Mouse (Mus musculus): ENCODE measurements around the gene Xrra1. TPM values are rescaled to one million over a fixed set of nuclear protein-coding genes. Genes with fewer than 3 reads are reported as not detected.
"Not testable (repeated sequence)": the region's sequence is repeated elsewhere in the genome, so short reads cannot be mapped to it uniquely, and the experiment has no call there.

The Xrra1 gene
- not detected for total RNA-seq (2021)

DNA sequence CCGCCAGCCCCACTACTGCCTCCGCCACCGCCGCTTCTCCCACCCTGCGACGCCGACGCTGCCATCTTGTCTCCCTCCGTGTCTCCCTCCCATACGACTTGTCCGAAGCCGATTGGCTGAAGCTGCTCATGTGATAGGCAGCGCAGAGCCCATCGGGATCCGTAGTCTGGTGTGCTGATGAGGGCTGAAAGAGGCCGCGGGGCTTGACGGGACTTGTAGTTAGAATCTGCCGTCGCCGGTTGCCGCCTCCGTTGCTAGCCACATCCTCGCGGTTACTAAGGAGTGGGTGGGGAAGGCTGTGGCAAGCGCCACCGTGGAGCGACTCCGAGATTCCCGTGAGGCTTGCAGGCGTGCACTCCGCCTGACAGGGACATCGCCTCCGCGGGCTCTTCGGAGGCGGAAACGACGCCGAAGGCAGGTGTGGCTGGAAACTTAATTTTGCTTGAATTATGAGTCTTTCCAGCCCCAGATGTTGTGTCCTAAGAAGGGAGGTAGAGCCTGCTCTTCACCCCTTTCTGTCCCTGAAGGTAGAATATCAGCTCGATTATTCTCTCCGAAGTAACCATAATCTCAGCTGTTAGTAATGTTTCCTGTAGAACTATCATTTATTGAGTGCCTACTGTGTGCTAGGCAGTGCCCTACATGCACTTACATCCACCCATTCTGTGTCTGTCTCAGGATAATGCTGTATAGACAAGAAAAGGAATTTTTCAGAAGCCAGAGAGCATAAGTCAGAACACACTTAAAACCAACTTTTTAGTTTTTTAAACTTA, at the start of gene Xrra1:
TSS of gene Xrra1 (plus strand) at position 304 of the 773 bp plus-strand sequence.
- peak; percentile 92 to 93 for DNase-seq
- intact Hi-C loops (cut with DNase I) = loop anchor here (2.0 kb wide), 1 partner anchor 30 kb away; the partner anchor contains the start of gene Neu3

- DNase-seq = no peak
- intact Hi-C loops (cut with DNase I) = no loop called here
Measured at GRCm38 (mm10) chr7:99810814-99811213, 48.1 kb upstream of the Xrra1 start.

DNA sequence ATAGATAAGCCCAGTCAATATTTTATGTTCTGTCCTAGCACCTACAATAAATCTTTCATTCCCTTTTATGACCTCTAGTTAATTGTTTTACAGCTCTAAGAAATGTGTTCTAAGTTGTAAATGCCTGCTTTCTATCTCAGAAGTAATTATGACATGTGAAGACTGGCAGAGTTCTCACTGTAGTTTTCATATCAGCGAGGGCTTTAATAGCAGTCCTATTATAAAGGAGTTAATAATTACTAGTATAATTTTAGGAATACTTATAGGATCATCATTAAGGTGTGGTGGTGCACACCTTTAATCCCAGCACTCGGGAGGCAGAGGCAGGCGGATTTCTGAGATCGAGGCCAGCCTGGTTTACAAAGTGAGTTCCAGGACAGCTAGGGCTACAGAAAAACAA, 47.3 kb upstream of the Xrra1 start:
- DNase-seq = no peak
- intact Hi-C loops (cut with DNase I) = loop anchor here (2.0 kb wide), 1 partner anchor 61 kb away; no protein-coding TSS in a partner anchor

- intact Hi-C loops (cut with DNase I) = loop anchor here (2.0 kb wide), 1 partner anchor 59 kb away; no protein-coding TSS in a partner anchor
- DNase-seq = peak in 1 of 2 experiments; percentile 44
Measured at GRCm38 (mm10) chr7:99813394-99813793, 45.5 kb upstream of the Xrra1 start.

GRCm38 (mm10) chr7:99818181-99818725, 40.7 kb upstream of the Xrra1 start:
- intact Hi-C loops (cut with DNase I); DNase-seq: not testable (repeated sequence)

GRCm38 (mm10) chr7:99821953-99822352, 37.0 kb upstream of the Xrra1 start:
- DNase-seq = no peak
- intact Hi-C loops (cut with DNase I) = no loop called here

DNA sequence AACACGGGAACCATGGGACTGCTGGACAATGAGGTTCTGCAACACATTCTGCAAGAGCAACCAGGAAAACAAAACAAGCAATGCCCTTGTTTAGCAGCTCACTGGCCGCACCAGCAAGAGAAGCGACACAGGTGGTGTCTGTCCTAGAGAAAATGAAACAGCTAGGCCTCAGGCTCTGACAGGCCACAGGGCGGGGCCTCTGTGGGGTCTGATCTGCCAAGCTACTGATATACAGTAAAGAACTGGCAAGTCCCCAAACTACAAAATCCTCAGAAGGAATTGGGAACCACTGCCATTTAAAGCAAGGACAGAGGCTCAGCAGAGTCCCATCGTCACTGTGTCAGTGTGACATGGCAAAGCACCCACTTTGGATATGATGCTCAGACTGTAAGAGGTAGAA, 36.5 kb upstream of the Xrra1 start:
- DNase-seq = no peak

DNA sequence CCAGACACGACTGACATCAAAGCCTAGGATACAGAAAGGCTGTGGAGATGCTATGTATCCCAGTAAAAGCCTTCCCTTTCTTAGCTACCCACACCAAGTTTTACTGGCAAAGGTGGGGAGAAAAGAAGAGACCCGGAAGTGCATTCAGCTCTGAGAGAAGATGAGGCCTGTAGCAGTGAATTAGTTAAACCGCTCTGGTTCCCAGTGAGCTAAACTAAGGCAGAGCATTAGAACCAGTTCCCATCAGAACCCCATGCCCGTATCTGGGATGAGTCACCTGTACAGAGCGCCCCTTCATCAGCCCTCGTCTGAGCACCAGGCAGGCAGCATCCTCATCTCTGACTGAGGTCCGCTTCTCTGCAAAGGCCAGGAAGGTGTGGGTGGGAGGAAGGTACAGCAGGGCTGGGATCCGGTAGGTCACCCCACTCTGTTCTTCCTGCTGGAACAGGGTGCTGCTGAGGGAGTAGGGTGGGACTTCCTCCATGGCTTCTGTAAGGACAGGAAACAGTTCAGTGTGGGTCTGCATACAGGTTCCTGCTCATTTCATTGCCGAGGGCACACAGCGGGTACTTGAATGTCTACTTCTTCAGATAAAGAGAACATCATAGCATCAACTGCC, 35.8 kb upstream of the Xrra1 start:
- intact Hi-C loops (cut with DNase I) = no loop called here
- DNase-seq = no peak

More for the DNA sequence above, 36.5 kb upstream of the Xrra1 start:
- intact Hi-C loops (cut with DNase I) = no loop called here

GRCm38 (mm10) chr7:99824649-99825483, 34.0 kb upstream of the Xrra1 start:
- DNase-seq = no peak
- intact Hi-C loops (cut with DNase I) = loop anchor here (5.0 kb wide), 1 partner anchor 52 kb away; no protein-coding TSS in a partner anchor

- intact Hi-C loops (cut with DNase I) = loop anchor here (5.0 kb wide), 1 partner anchor 52 kb away; no protein-coding TSS in a partner anchor
- DNase-seq = no peak
Measured at GRCm38 (mm10) chr7:99825511-99825910, 33.4 kb upstream of the Xrra1 start.

DNA sequence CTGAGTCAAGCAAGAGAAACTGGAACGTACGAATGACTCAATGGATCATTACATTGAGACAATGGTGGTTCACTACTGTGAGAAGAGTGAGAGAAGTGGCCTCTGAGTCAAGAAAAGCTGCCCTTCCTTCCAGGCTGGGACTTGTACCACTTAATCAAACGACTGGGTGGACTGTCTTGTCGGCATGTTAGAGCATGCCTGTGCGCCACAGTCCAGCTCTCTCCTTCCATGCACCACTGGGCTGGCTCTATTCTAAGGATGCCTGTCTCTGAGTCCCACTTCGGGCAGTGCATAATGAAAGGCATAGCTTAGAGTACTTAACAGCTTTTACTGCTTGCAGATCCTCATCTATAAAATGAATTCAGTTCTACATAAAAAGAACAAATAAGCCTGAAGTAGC, 32.8 kb upstream of the Xrra1 start:
- intact Hi-C loops (cut with DNase I) = loop anchor here (5.0 kb wide), 1 partner anchor 51 kb away; no protein-coding TSS in a partner anchor
- DNase-seq = no peak

GRCm38 (mm10) chr7:99828083-99828570, 30.8 kb upstream of the Xrra1 start, which contains the start of gene Neu3:
Gene Neu3 (minus strand): TSS chr7:99828417.
- DNase-seq = peak; percentile 92 to 94
- intact Hi-C loops (cut with DNase I) = loop anchor here (2.0 to 5.0 kb wide), 2 partner anchors 31 to 49 kb away; partner anchors contain the start of gene Xrra1

DNA sequence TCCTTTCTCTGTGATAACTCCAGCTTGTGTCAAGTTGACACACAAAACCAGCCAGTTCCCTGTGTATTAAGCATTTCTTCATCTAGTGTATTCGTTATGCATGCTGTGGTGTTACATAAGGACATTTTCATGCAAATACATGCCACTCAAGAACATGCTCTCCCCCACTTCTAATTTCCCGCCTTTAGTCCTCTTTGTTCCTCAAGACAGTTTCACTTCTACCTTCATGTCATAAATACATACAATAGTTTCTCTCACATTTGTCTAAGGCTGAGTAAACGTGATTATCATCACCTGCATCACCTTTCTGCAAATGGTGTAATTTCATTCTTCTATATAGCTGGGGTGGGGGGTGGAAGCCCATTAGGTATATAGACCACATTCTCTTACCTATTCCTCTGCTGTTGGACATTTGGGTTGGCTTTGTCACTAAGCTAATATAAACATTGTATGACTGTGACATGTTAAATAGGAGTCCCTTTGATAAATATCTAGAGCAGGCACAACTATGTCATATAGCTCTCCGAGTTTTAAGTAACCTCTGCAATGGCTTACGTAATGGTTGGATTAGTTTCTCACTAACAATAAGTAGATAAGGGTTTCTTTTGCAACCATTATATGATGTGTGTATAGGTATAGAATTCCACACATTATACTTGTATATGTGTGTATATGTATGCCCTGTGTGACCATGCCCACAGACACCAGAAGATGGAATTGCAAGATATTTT, 25.6 kb upstream of the Xrra1 start:
- DNase-seq = no peak
- intact Hi-C loops (cut with DNase I) = no loop called here

GRCm38 (mm10) chr7:99833846-99834222, 25.1 kb upstream of the Xrra1 start:
- DNase-seq = no peak
- intact Hi-C loops (cut with DNase I) = no loop called here

DNA sequence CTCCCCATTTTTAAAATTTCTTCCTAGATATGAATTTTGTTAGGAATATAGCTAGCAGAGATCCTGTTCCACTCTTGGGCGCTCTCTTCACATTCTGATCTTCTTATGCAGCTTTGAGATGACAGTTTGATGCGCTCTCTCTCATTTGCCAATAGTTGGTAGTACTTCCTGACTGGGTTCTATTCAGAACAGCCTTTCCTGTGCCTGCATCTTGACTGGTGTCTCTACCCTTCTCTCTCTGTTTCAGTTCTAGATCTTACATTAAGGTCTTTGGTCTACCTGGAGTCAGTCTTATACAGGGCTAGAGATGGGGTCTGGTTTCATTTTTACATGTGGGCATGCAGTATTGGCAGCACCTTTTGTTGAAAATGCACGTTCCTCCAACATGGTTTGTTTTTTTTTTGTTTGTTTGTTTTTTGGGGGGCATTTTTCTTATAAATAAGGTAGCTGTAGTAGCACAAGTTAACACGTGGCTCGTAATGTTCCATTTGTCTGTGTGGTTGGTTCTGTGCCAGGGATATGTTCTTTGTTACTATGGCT, 24.5 kb upstream of the Xrra1 start:
- no peak for DNase-seq
- intact Hi-C loops (cut with DNase I) = no loop called here

DNA sequence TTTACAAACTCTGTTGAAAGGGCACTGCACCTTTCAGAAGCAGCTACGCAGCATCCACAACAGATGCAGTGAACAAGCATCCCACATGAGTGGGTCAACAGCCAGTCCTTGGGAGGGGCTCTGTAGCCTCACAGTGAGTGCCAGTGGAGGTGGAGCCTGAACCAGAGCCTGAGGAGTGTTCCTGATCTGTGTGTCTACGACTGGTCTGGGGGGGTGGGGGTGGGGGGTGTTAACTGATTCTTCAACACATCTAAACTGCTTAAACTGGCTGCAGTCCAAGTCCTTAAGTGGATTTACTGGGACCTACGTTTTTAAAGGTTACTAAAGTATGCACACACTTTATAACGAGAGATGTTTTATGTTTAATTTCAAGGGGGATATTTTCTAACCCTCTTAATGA, 22.1 kb upstream of the Xrra1 start:
- DNase-seq = no peak
- intact Hi-C loops (cut with DNase I) = no loop called here

- intact Hi-C loops (cut with DNase I) = no loop called here
- DNase-seq = no peak
Measured at GRCm38 (mm10) chr7:99837358-99838071, 21.4 kb upstream of the Xrra1 start.

DNA sequence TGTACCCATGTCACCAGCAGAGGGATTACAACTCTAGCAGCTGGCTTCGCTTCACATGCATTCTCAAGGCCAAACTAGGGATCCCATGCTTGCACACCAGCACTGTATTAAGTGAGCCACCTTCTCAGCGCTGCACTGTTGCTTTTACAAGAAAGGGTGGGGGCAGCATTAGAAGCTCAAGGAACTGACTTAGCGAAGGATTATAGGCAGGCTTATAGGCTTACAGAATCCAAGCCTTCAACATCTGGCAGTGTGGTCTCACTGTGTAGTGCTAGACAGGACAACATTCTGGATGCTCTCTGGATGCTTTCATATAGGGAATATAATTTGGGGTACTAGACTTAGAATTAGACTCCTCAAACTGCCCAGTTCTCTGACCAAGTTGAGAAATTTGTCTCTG, 20.7 kb upstream of the Xrra1 start:
- intact Hi-C loops (cut with DNase I) = no loop called here
- no peak for DNase-seq
